Mouse (Mus musculus): ENCODE measurements around the gene Pdzd2. TPM values are rescaled to one million over a fixed set of nuclear protein-coding genes. Genes with fewer than 3 reads are reported as not detected.

The Pdzd2 gene
- polyA plus RNA-seq, 1 experiment from 2014 or later: 33.2 TPM

DNA sequence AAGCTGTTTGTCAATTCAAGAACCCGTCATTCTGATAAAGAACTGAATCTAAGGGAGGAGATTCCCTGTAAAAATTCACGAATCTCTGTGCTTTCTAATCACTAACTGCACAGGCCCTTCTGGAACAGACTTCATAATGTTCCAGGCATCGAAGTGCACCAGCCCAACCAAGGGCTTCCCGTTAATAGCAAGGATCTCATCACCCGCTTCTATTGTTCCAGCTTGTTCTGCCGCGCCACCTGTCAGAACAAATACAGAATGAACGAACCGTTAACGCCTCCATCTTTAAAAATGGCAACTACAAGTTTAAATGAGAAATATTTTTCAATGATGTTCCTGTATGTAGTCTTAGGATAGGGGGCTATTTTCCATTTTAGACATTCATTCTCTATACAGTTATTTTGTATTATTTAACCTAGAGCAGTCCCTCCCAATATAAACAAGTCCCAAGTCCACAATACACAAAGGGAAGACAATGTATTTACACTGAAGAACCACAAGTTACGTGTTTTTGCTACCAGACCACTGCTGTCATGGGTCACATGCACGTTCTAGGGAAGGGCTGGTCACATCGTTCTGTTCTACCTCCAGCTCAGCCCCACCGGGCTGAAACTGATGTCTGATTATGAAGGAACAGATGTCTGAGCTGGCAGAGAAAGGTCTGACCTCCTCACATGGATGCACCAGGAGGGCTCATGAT is 377.6 kb downstream of the Pdzd2 start:
- 86% methylated on average over 14 of the region's 14 CpGs for WGBS
- H3K27me3 ChIP-seq (ENCODE audit: control insufficient read depth, insufficient read depth, low read depth, low read length): no peaks in the 10 kb centered on the region

DNA sequence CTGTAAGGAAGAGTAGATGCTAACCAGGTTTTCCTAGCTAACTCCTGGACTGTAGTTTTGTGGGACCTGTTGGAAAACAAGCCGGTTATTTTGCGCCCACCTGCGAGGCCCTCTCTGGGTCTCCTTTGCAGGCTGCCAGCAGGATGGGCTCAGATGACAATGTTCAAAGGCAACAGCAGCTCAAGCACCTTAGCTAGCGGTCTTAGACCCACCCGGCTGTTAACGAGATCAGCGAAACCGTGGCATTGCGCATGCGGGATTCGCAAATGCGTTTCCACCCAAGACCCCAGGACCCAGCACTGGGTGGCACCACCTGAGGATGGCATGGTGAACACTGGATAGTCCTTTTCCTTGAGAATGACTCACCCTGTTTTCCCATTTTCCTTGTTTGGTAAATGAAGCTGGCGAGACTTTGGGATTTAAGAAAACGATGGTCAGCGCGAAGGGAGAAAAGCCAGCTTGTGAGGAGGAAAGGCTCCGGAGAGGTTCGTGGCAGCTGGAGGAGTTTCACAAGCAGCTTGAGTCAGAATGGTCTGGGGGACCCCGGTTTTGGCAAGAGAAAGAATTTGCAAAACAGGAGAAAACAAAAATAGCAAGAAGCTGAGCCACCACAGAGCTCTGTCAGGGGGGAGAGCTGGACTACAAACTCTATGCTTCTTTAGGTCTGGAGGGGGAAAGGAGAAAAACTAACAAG is 379.1 kb downstream of the Pdzd2 start:
- Histone ChIP-seq H3K4me2 (ENCODE audit: low read depth, low read length) (no peak overlapping the region), H3K4me1 (replicated peaks; ENCODE audit: control insufficient read depth, insufficient read depth, low read length) (no peaks in the 10 kb centered on the region), H3K4me3 (ENCODE audit: low read length) (no peak overlapping the region), H3K27ac (ENCODE audit: low read length) (no peak overlapping the region), H3K9me3 (ENCODE audit: control insufficient read depth, low read length) (no peaks in the 10 kb centered on the region), H3K9ac (ENCODE audit: low read length) (no peak overlapping the region), H3K36me3 (ENCODE audit: control insufficient read depth, insufficient read depth, low read length) (peaks cover 3% of the 10 kb centered on the region; the same call in 1 of the 2 replicates), H3K27me3 (ENCODE audit: control insufficient read depth, insufficient read depth, low read depth, low read length) (no peaks in the 10 kb centered on the region)
- 66% methylated on average over 19 of the region's 19 CpGs for WGBS
- ATAC-seq (ENCODE audit: low read depth): peak; percentile 80

More for the DNA sequence above, 377.6 kb downstream of the Pdzd2 start:
- peaks cover 3% of the 10 kb centered on the region; the same call in 1 of the 2 replicates for H3K4me1 ChIP-seq (replicated peaks; ENCODE audit: control insufficient read depth, insufficient read depth, low read length)
- H3K27ac ChIP-seq (ENCODE audit: low read length): no peak overlapping the region
- no peaks in the 10 kb centered on the region for H3K9me3 ChIP-seq (ENCODE audit: control insufficient read depth, low read length)
- no peak overlapping the region for H3K4me3 ChIP-seq (ENCODE audit: low read length)
- H3K4me2 ChIP-seq (ENCODE audit: low read depth, low read length): no peak overlapping the region
- H3K36me3 ChIP-seq (ENCODE audit: control insufficient read depth, insufficient read depth, low read length): no peaks in the 10 kb centered on the region
- no peak for ATAC-seq (ENCODE audit: low read depth)
- H3K9ac ChIP-seq (ENCODE audit: low read length): no peak overlapping the region

DNA sequence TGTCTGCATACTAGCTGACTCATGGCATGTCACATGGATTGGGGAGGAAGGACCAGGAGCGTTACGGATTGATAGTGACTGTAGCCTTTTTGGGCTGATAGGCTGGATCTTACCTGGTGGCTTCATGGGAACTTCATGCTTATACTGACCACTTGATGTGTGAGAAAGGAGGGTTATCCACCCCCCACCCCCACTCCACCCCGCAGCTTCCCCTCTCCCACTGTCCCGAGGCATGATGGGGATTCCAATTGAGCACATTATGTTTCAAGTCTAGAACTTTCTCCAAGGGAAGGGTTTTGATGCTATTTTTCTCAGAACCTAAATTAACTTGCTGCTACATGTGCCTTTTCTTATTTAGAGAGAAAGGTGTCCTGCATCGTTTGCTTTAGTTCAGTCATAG is 381.3 kb downstream of the Pdzd2 start:
- no peak overlapping the region for H3K4me3 ChIP-seq (ENCODE audit: low read length)
- H3K9ac ChIP-seq (ENCODE audit: low read length): no peak overlapping the region
- H3K27ac ChIP-seq (ENCODE audit: low read length): no peak overlapping the region
- no peaks in the 10 kb centered on the region for H3K9me3 ChIP-seq (ENCODE audit: control insufficient read depth, low read length)
- peaks cover 12% of the 10 kb centered on the region; the same call in 1 of the 2 replicates for H3K36me3 ChIP-seq (ENCODE audit: control insufficient read depth, insufficient read depth, low read length)
- 94% methylated on average over 5 of the region's 5 CpGs for WGBS
- no peak overlapping the region for H3K4me2 ChIP-seq (ENCODE audit: low read depth, low read length)
- H3K4me1 ChIP-seq (replicated peaks; ENCODE audit: control insufficient read depth, insufficient read depth, low read length): no peaks in the 10 kb centered on the region
- no peak for ATAC-seq (ENCODE audit: low read depth)
- no peaks in the 10 kb centered on the region for H3K27me3 ChIP-seq (ENCODE audit: control insufficient read depth, insufficient read depth, low read depth, low read length)

DNA sequence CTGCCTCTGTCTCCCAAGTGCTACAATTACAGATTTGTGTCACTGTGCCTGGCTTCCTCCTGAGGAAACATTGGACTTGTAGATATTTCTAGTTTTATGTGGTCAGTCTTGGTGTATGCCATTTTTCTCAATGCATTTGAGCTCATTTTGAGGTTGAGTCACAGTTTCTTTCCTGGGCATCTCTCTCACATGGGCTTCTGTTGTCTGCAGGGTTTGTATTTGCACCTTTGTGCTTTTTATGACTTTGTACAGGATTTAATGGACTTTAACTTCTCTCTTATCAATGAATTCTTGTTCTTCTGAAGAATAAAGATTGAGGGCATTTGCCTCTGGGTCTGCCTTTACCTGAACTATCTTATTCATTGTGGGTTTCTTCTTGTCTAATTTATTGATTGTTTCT is 382.3 kb downstream of the Pdzd2 start:
- no peak overlapping the region for H3K27ac ChIP-seq (ENCODE audit: low read length)
- peaks cover 17% of the 10 kb centered on the region; the same call in 1 of the 2 replicates for H3K36me3 ChIP-seq (ENCODE audit: control insufficient read depth, insufficient read depth, low read length)
- H3K9me3 ChIP-seq (ENCODE audit: control insufficient read depth, low read length): no peaks in the 10 kb centered on the region
- no peaks in the 10 kb centered on the region for H3K27me3 ChIP-seq (ENCODE audit: control insufficient read depth, insufficient read depth, low read depth, low read length)
- H3K9ac ChIP-seq (ENCODE audit: low read length): no peak overlapping the region
- ATAC-seq (ENCODE audit: low read depth): no peak
- H3K4me3 ChIP-seq (ENCODE audit: low read length): no peak overlapping the region
- H3K4me2 ChIP-seq (ENCODE audit: low read depth, low read length): no peak overlapping the region
- H3K4me1 ChIP-seq (replicated peaks; ENCODE audit: control insufficient read depth, insufficient read depth, low read length): no peaks in the 10 kb centered on the region

DNA sequence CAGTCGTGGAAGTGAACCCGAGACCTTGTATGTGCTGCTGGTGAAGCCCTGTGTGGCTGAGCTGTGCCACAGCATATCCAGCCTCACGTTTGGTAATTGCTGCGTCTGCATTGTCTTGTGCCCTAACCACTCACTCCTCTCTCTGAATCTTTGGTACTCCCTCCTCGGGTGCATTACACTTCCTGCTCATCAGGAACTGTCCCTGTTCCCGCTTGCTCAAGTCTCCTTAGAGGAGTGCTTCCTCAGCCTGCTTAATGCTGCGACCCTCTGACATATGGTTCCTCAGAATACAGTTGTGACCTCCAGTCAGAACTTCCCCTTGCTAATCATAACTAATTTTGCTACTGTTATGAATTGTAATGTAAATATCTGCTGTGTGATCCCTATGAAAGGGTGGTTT is 383.8 kb downstream of the Pdzd2 start:
- Histone ChIP-seq H3K27ac (ENCODE audit: low read length) (no peak overlapping the region), H3K4me3 (ENCODE audit: low read length) (no peak overlapping the region), H3K27me3 (ENCODE audit: control insufficient read depth, insufficient read depth, low read depth, low read length) (no peaks in the 10 kb centered on the region), H3K4me2 (ENCODE audit: low read depth, low read length) (no peak overlapping the region), H3K9ac (ENCODE audit: low read length) (no peak overlapping the region), H3K4me1 (replicated peaks; ENCODE audit: control insufficient read depth, insufficient read depth, low read length) (no peaks in the 10 kb centered on the region), H3K36me3 (ENCODE audit: control insufficient read depth, insufficient read depth, low read length) (peaks cover 24% of the 10 kb centered on the region; the same call in 1 of the 2 replicates), H3K9me3 (ENCODE audit: control insufficient read depth, low read length) (no peaks in the 10 kb centered on the region)
- ATAC-seq (ENCODE audit: low read depth): 0 out of 2 replicates have a peak, but pooled peaks have one; percentile 21
- WGBS: 53% methylated on average over 7 of the region's 7 CpGs

DNA sequence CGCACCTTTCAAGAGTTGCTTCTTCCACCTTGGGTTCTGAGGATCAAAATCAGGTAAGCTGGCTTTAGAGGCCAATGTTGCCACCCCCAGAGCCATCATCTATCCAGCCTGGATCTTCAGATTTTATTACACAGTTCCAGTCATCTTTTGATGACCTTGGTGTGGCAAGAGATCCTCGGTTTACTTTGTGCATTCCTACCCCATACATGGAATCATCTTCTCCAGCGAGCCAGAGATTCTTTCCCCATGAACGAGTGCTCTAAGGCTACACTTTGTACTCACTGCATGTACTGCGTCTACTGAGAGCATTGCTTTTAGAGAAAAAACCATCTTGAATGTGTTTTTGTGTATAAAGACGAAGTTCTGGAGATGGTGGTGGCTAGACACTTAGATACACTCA is 384.5 kb downstream of the Pdzd2 start:
- Histone ChIP-seq H3K4me1 (replicated peaks; ENCODE audit: control insufficient read depth, insufficient read depth, low read length) (no peaks in the 10 kb centered on the region), H3K4me3 (ENCODE audit: low read length) (no peak overlapping the region), H3K9me3 (ENCODE audit: control insufficient read depth, low read length) (no peaks in the 10 kb centered on the region), H3K4me2 (ENCODE audit: low read depth, low read length) (no peak overlapping the region), H3K27me3 (ENCODE audit: control insufficient read depth, insufficient read depth, low read depth, low read length) (no peaks in the 10 kb centered on the region), H3K9ac (ENCODE audit: low read length) (no peak overlapping the region), H3K36me3 (ENCODE audit: control insufficient read depth, insufficient read depth, low read length) (peaks cover 26% of the 10 kb centered on the region; the same call in 1 of the 2 replicates), H3K27ac (ENCODE audit: low read length) (no peak overlapping the region)
- ATAC-seq (ENCODE audit: low read depth): no peak
- 82% methylated on average over 6 of the region's 6 CpGs for WGBS

DNA sequence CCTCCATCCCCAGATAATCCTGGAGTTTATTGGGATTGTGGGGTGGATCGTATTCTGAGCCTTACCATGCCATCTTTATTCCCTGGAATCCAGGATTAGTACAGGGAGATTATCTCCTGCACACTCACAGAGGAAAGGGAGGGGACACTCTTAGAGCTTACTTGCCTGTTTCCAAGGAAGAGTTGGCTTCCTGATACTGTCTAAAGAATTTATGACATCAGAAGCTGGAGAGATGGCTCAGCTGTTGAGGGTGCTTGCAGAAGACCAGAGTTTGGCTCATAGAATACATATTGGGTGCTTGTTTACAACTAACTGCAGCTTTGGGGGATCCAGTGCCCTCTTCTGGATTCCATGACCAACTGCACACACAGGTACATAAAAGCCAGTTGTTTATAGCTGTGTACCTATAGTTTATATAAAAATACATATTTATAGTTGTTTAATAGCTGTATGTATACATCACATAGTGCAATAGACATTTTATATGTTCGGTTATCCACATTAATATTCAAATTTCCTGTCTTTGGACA is 385.4 kb downstream of the Pdzd2 start:
- Histone ChIP-seq H3K27ac (ENCODE audit: low read length) (no peak overlapping the region), H3K9ac (ENCODE audit: low read length) (no peak overlapping the region), H3K27me3 (ENCODE audit: control insufficient read depth, insufficient read depth, low read depth, low read length) (no peaks in the 10 kb centered on the region), H3K9me3 (ENCODE audit: control insufficient read depth, low read length) (no peaks in the 10 kb centered on the region), H3K36me3 (ENCODE audit: control insufficient read depth, insufficient read depth, low read length) (peaks cover 34% of the 10 kb centered on the region), H3K4me3 (ENCODE audit: low read length) (no peak overlapping the region), H3K4me1 (replicated peaks; ENCODE audit: control insufficient read depth, insufficient read depth, low read length) (no peaks in the 10 kb centered on the region), H3K4me2 (ENCODE audit: low read depth, low read length) (no peak overlapping the region)
- no peak for ATAC-seq (ENCODE audit: low read depth)
- 91% methylated on average over 2 of the region's 2 CpGs for WGBS

DNA sequence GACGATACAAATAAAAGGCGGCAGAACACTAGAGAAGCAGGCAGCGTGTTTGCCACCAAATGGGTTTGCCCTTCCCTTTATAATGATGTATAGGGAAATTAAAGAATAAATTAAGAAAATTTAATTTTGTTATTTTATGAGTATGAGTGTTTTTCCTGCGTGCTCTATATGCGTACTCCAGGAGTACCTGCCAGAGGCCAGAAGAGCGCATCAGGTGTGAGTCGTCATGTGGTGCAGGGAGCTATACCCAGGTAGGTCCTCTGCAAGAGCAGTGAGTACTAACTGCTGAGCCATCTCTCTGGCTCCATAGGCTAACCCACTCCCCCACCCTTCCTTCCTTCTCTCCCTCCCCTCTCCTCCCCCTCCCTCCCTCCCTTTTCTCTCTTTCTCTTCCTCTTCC is 388.3 kb downstream of the Pdzd2 start:
- H3K9ac ChIP-seq (ENCODE audit: low read length): no peak overlapping the region
- peaks cover 2% of the 10 kb centered on the region; the same call in 1 of the 2 replicates for H3K4me1 ChIP-seq (replicated peaks; ENCODE audit: control insufficient read depth, insufficient read depth, low read length)
- no peak overlapping the region for H3K27ac ChIP-seq (ENCODE audit: low read length)
- ATAC-seq (ENCODE audit: low read depth): no peak
- H3K4me2 ChIP-seq (ENCODE audit: low read depth, low read length): no peak overlapping the region
- peaks cover 33% of the 10 kb centered on the region for H3K36me3 ChIP-seq (ENCODE audit: control insufficient read depth, insufficient read depth, low read length)
- no peaks in the 10 kb centered on the region for H3K9me3 ChIP-seq (ENCODE audit: control insufficient read depth, low read length)
- H3K27me3 ChIP-seq (ENCODE audit: control insufficient read depth, insufficient read depth, low read depth, low read length): no peaks in the 10 kb centered on the region
- WGBS: 93% methylated on average over 7 of the region's 7 CpGs
- H3K4me3 ChIP-seq (ENCODE audit: low read length): no peak overlapping the region

DNA sequence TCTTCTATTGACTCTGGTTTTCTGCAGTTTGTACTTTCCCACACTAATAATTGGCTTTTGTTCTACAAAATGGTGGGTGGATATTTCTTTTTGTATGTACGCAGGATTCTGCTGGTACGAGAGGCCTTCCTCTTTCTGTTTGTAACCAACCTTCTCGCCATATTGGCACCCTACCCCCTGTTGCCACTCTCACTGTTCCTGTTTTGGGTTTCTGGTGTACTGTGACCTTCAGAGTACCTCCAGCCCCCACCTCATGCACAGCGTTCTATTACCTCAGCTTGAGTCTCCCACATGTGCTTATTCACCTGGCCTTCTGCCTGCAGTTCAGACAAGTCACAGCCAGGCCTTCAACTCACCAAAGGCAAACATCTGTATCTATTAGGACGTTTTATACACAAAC is 389.9 kb downstream of the Pdzd2 start:
- Histone ChIP-seq H3K4me2 (ENCODE audit: low read depth, low read length) (no peak overlapping the region), H3K36me3 (ENCODE audit: control insufficient read depth, insufficient read depth, low read length) (peaks cover 32% of the 10 kb centered on the region), H3K9ac (ENCODE audit: low read length) (no peak overlapping the region), H3K4me3 (ENCODE audit: low read length) (no peak overlapping the region), H3K27me3 (ENCODE audit: control insufficient read depth, insufficient read depth, low read depth, low read length) (no peaks in the 10 kb centered on the region), H3K9me3 (ENCODE audit: control insufficient read depth, low read length) (no peaks in the 10 kb centered on the region), H3K27ac (ENCODE audit: low read length) (no peak overlapping the region), H3K4me1 (replicated peaks; ENCODE audit: control insufficient read depth, insufficient read depth, low read length) (peaks cover 2% of the 10 kb centered on the region; the same call in 1 of the 2 replicates)
- WGBS: 77% methylated on average over 5 of the region's 5 CpGs
- no peak for ATAC-seq (ENCODE audit: low read depth)

Measured in lung, embryonic 16.5 days (tissue).